Mouse (Mus musculus) thymus, adult 18-20 months (tissue): ENCODE measurements around the gene Sec63.
A peak's percentile ranks its signal among the peaks of the same experiment; 100 is the strongest.

Experiments
- DNase-seq, 2 experiments: peaks; one replicate each; pipeline ENCODE4 v3.0.0; 2022; ENCODE audit warnings: mixed read lengths in 2 of 2

Sec63 gene

GRCm38 (mm10) chr10:42760999-42761900 is at the start of gene Sec63:
TSS of gene Sec63 (plus strand) at chr10:42761496.
- DNase-seq = peak; percentile 92 to 93

GRCm38 (mm10) chr10:42714676-42715075 is 46.6 kb upstream of the Sec63 start:
- no peak for DNase-seq

- no peak for DNase-seq
Observed at GRCm38 (mm10) chr10:42715366-42716035, 45.8 kb upstream of the Sec63 start.

GRCm38 (mm10) chr10:42722116-42722515 is 39.2 kb upstream of the Sec63 start:
- no peak for DNase-seq

GRCm38 (mm10) chr10:42723275-42724232 is 37.7 kb upstream of the Sec63 start:
- no peak for DNase-seq

- DNase-seq = no peak
Observed at GRCm38 (mm10) chr10:42729607-42730006, 31.7 kb upstream of the Sec63 start.

GRCm38 (mm10) chr10:42734546-42735060 is 26.7 kb upstream of the Sec63 start:
- peak in 1 of 2 experiments; percentile 11 for DNase-seq

- DNase-seq = no peak
Observed at GRCm38 (mm10) chr10:42751813-42752212, 9.5 kb upstream of the Sec63 start.

GRCm38 (mm10) chr10:42754341-42754740 is 7.0 kb upstream of the Sec63 start:
- DNase-seq = no peak

GRCm38 (mm10) chr10:42759741-42760140 is 1.6 kb upstream of the Sec63 start:
- DNase-seq = no peak

- DNase-seq = peak in 1 of 2 experiments; percentile 5
Observed at GRCm38 (mm10) chr10:42760329-42760728, 967 bp upstream of the Sec63 start.

GRCm38 (mm10) chr10:42761901-42762669 is 789 bp downstream of the Sec63 start:
- peak; percentile 39 to 59 for DNase-seq

GRCm38 (mm10) chr10:42762670-42763058 is 1.4 kb downstream of the Sec63 start:
- peak in 1 of 2 experiments; percentile 3 for DNase-seq

- no peak for DNase-seq
Observed at GRCm38 (mm10) chr10:42763246-42763645, 1.9 kb downstream of the Sec63 start.

GRCm38 (mm10) chr10:42765344-42765743 is 4.0 kb downstream of the Sec63 start:
- no peak for DNase-seq

- DNase-seq = no peak
Observed at GRCm38 (mm10) chr10:42775450-42775849, 14.2 kb downstream of the Sec63 start.

GRCm38 (mm10) chr10:42780753-42781152 is 19.5 kb downstream of the Sec63 start:
- no peak for DNase-seq

GRCm38 (mm10) chr10:42781672-42782071 is 20.4 kb downstream of the Sec63 start:
- DNase-seq = no peak

- no peak for DNase-seq
Observed at GRCm38 (mm10) chr10:42800922-42801321, 39.6 kb downstream of the Sec63 start.

GRCm38 (mm10) chr10:42825923-42826322 is 64.6 kb downstream of the Sec63 start:
- no peak for DNase-seq

GRCm38 (mm10) chr10:42827155-42827554 is 65.9 kb downstream of the Sec63 start:
- no peak for DNase-seq

- DNase-seq = no peak
Observed at GRCm38 (mm10) chr10:42830007-42830406, 68.7 kb downstream of the Sec63 start.
